Mouse (Mus musculus) MN1 (cell line): ENCODE data around the gene Snx9.

Experiments used
- DNase-seq: peaks from one replicate; pipeline ENCODE4 v3.0.0-alpha.2; 2016; ENCODE audit warnings: low spot score

The Snx9 gene

DNA sequence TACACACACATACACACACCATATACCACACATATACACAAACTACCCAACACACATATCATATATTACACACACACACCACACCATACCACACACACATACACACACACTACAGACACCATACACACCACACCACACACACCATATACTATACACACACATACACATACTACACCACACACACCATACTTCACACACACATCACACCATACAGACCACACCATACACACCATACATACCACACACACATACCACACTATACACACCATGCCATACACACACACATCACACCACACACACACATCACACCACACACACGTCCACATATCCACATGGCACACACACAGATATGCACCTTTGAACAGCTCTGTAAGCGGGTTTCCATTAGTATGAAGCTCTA, 34.3 kb upstream of the Snx9 start:
- DNase-seq = no peak

DNA sequence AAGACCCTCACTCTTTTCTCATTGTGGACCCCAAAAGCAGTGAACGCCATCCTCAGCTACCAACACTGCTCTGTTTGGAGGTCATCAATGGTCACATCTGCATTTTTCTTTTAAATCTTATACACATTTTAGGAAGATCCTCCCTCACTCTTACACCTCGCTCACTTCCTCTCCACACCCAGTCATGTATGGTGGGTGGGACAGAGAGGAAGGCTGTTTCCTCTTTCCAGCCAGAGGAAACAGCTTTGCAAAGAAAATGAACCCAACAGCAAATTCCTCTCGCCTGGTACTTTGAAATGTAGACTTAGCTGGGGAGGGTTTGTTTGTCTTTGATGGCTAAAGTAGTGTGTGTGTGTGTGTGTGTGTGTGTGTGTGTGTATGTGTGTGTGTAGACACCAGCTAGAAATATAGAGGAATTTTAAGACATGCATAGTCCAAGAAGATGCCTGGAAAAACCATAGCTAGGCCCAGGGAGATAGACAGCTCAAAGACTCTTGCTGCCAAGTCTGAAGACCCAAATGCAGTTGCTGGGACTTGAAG, 33.2 kb upstream of the Snx9 start:
- no peak for DNase-seq

DNA sequence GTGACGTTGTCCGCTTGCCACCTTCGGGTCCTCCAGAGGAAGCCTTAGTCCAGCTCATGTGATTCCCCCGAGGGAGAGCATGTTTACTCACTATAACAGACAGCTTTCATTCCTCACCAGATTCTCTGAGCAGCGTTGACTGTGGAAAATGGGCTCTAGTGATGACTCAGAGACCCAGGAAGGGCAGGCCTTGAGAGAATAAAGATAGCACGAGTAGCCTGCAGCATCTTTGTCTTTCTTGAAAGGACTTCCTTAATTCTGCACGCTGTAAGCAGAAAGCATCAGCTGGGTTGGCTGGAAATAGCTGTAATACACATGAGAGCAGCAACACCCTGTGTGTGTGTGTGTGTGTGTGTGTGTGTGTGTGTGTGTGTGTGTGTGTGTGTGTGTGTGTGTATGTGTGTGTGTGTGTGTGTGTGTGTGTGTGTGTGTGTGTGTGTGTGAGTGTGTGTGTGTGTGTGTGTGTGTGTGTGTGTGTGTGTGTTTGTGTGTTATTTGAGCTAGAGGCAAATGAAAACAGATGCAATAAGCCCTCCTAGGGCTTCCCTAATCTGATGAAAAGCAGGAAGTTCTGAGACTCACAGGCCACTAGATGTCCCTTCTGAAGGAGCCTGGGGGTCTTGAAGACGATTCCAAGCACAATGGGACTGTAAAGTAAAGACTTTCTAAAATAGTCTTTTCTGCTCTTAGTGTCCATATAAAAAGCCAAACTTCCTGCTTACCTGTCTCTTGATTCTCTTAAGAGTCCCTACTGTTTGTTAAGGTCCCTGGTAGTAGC, 27.1 kb upstream of the Snx9 start:
- DNase-seq = peak; percentile 89

DNA sequence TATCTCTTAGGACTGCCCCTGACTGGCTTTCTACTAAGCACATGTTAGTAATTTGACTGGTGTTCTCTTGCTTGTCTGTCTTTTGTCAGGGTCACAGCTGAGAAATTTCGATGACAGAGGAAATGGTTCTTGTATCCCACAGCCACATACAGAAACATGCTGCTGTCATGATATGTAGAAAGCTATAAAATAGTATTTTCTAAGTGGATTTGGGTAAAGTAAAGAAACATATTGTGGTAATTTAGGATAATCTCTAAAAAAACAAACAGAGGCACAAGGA, 26.5 kb upstream of the Snx9 start:
- DNase-seq = no peak

DNA sequence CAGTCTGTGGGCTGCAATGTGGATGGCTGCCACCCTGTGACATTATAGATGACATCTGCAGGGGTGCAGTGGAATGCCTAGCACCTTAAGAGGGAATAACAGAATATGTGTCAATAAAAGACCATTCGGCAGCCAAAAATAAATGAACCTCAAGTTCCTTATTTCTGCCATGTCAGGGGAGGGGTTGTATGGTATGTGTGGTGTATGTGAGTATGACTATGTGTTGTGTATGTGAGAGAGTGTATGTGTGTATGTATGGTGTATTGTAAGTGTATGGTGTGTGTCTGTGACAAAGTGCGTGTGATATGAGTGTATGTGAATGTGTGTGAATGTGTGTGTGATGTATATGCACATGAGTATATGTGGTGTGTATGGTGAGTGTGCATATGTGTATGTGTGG, 23.3 kb upstream of the Snx9 start:
- DNase-seq = no peak

DNA sequence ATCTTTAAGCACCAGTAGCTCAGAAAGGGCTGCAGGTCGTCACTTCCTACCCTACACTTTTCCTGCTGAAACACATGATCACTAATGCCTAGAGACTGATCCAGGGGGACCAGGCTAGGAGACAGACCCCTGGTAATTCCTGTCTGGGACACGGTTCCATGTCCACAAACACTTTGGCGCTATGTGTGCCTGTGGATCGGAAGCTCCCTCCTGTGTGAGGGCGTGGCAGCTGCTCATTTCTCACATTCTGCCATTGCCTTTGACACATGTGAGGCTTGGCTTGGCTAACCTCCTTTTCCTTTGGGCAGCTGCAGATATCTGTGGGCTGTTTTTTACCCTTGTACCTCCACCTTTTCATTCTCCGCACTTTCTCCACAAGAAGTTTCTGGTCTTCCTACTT, 22.0 kb upstream of the Snx9 start:
- no peak for DNase-seq

DNA sequence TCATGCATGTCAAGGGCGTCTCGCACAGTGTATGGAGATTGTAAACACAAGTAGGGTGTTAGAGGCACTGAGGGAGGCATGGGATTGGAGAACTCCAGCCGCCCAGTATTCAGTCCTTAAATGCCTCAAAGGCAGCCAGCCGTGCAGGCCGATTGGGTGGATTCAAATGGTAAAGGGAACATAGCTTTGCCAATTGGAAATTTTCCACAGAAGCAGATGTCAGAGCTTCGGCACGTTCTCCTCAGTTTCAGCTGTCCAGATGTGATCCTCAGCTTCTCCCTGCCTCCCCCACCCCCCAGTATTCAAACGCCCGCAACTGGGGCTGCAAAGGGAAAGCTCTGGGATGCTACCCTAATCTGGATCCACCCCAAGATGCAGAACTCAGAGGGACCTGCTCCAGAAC, 21.3 kb upstream of the Snx9 start:
- DNase-seq = no peak

DNA sequence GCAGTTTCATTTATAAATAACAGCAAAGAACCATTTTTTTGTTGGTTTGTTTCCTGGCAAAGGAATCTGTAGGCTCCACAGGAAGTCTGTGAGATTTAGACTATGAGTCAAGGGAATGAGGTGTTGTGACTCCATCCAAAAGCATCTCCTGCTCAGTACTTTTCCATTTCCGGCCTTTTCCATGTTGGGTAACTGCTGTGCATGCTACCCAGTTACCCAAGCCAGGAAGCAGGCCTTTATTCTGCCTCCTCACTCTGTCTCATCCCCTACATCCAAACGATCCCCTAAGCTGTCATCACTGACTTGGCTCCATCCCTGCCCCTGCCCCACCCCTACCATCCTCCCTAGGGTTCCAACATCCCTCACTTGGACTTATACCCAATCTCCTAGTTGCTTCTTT, 18.6 kb upstream of the Snx9 start:
- DNase-seq = no peak

DNA sequence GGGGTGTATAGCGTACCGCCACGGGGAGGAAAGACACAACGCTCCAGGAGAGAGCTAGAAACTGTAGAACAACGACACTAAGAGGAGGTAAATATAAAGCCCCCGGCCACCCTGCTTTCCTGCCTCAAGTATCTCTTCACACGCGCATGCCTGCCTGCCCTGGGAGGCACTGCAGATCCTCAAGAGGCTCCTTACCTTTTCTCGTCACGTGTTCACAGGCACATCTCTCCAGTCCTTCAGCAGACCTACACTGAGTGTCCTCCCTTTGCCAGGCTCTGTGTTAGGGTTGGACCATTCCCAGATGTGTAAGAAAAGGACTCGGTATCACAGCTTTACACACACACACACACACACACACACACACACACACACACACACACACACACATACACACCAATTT, 18.1 kb upstream of the Snx9 start:
- DNase-seq = no peak

DNA sequence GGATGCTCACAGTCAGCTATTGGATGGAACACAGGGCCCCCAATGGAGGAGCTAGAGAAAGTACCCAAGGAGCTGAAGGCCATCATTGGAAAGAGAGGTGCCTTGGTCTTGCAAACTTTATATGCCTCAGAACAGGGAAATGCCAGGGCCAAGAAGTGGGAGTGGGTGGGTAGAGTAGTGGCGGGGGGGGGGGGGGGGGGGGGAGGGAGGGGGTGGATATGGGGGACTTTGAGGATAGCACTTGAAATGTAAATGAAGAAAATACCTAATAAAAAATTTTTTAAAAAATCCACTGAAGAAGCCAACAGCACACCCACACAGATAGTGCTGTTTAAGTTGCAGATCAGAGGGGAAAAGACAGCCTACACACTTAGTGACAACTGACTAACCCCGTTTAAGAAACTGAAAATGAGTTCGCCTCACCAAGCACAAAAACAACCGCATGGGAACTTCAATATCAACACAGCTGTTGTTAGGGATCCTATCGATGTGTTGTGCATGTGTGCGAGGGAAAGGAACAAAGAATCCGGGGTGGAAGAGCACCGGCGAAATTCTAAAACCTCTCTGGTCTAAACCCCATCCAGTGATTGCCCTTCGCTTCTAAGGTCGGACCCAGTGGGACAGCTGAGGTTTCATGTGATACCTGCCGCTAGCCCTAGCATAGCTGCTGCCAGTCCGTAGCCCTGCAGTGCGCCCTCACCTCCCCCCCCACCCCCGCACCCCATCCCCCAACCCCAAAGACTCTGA, 13.1 kb upstream of the Snx9 start:
- DNase-seq = no peak

DNA sequence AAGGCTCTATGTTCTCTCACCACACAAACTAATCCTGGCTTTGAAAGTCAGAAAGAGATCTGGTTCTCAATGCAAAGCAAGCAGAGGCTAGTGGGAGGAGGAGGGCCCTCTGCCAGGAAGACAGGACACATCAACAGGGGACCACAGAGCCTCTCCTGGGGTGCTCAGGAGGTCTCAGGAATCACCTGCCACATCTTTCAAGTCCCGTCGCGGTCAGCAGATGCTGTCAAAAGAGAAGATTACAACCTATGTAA, 12.6 kb upstream of the Snx9 start:
- no peak for DNase-seq

DNA sequence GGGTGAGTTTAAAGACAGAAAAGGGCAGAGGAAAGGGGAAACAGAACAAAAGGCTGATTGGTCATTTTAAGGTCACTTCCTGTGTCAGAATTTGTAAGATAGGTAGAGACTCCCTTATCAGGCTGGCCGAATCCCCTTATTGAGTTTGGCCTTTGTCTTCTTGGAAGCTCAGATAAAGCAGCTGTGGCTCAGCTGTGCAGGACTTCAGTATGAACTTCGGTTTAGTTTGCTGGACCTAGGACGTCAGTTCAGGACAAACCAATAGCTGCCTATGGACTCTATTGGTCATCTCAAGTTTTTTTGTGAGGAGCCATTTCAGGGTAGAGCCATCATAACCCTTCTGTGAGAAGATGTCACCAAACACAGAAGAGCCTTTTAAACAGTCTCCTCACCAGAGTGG, 12.2 kb upstream of the Snx9 start:
- no peak for DNase-seq

DNA sequence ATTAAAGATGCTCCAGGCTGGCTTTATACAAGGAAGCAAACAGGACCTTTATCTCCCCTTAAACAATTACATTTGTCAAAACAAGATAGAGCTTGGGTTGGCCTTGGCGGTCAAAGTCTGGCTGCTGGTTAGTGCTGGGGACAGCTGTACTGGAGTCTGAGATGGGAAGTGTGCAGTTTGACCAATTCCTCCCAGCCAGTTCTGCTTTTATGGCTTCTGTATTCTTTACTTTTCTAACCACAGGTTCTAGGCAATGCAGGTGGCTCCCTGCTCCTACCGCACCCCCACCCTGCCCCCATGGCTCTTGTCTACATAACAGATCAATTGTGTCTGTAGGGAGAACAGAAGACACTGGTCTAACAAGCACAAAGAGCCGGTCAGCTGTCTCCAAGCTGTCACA, 11.2 kb upstream of the Snx9 start:
- DNase-seq = no peak

DNA sequence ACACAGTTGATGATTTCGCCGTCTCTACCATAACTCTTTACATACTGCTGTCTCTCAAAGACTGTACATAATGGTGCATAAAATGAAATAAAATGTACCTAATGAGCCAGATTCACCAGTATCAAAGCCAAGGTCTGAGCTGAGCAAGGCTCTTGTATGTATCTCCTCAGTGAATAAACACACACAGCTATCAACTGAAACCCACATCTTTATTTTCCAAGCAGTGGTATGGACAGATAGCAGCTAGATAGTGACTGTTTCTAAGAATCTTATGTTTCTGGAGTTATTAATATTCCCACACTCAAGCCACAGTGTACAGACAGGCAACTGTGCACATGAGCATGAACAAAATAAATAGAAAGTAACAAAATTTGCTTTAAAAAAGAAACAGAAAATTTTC, 10.7 kb upstream of the Snx9 start:
- no peak for DNase-seq

DNA sequence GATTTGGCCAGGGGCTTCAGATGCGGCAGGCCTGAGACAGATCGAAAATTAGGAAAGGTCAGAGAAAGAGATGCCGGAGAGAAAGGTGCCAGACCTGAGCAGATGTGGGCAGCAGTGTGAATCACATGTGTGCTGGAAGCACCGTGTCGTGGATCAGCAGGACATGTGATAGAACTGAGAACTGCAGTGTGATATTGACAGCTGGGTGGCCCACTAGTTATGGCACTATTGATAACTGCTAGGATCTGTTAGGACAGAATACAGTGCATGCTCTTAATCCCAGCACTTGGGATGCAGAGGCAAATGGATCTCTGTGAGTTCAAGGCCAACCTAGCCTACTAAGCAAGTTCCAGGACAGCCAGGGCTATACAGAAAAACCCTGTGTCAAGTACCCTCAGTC, 10.3 kb upstream of the Snx9 start:
- no peak for DNase-seq

DNA sequence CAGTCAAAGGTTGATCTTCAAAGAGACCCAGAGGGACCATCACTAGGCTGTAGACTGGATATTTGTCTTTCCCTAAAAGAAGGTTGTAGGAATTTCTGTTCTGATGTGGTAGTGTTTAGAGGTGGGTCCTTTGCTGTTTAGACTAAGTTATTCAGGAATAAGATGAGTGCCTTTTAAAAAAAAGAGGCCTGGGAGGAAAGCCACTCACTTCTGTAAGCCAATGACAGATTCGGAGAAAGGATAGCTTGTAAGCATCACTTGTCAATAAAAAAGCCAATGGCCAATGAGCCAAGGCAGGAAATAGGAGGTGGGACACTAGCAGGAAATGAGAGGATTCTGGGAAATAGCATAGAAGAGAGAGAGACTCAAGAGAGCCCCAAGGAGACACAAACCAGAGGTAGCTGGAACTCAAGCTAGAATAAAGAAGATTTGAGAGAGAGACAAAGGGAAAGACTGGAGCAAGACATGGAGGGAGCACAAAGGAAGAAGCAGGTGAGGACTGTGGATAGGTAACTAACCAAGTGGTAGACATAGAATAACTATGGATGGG, 9.8 kb upstream of the Snx9 start:
- DNase-seq = no peak

DNA sequence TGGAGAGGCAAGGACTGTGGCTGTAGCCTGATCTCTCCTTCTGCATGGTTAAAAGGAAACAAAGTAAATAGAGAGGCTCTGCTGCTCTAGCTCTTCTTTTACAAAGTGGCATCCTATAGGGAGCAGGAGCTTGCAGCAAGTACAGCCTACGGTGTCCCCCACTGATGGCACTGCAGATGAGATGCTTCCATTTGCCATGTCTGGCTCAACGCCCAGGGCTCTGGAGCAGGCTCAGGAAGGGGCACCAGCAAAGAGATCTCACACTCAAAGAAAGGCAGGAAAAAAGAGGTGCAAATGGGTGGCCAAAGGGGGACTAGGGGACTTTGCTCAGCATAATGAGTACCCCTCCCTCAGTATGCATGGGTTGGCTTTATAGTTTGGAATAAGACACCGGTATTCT, 7.0 kb upstream of the Snx9 start:
- DNase-seq = no peak

DNA sequence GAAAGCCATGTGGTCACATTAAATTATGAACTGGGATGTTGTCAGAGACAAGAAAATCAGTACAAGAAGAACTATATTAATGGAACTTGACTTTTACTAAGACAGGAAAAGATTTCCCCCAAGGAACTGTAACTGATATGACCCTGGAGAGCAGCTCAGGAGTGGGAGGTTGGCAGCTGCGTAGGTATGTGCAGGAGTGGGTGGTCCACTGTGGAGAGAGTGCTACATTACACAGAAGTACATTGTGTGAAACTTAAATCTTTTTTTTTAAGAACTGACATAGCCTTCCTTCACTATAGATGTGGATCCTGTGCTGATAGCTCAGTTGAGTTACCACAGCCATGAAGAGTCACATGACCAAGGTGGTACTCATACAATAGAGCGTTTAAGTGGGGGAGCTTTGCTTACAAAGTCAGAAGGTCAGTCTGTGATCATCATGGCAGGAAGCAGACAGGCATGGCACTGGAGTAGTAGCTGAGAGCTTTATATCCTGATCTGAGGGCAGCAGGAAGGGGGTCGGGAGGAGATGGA, 6.3 kb upstream of the Snx9 start:
- DNase-seq = no peak

DNA sequence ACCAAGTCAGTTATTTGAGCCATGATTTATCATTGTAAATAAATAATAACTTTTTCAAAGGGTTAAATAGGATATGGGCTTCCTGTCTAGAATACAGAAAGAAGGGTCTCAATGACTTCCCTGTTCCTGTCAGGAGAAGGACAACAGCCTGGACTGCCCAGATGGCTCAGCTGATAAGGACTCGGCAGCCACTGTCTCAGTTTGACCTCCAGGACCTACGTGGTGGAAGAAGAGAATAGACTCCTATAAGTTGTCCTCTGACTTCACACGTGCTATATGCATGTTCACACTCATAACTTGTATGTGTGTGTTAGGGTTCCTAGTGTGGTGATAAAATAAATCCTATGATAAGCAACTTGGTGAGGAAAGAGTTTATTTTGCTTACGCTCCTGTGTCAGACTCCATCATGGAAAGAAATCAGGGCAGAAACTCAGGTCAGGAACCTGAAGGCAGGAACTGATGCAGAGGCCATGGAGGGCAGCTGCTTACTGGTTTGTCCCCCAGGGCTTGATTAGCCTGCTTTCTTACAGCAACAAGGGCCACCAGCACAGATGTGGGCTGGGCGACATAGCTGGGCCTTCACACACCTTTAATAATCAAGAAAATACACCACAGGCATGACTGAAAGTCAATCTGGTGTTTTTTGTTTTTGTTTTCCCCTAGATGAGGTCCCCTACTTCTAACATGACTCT, 1.4 kb upstream of the Snx9 start:
- DNase-seq = no peak

DNA sequence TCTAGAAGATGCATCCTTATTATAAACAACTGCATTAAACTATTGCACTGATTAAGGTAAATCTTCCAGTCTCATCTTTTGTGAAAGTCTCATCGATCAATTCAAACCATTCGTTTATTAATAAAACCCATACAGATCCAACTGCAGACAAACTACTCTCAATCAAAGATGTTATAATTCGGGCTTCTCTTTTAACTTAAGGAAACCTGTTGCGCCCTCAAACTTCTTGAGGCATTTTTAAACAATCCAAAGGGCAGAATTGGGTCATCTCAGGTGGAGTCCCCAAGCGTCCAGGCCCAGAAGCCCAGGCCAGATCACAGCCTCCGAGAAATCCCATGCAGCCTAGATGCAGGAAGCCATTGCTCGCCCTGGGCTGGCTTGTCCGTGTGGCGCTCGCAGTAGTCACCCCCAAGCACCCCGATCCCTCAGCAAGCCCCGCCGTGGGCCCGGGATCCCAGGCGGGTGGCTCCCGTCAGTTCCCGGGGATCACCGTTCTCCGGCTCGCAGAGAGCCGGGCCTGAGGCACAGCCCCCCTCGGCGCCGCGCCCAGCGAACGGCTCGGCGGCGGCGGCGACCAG, 490 bp upstream of the Snx9 start:
- DNase-seq = peak; percentile 71

DNA sequence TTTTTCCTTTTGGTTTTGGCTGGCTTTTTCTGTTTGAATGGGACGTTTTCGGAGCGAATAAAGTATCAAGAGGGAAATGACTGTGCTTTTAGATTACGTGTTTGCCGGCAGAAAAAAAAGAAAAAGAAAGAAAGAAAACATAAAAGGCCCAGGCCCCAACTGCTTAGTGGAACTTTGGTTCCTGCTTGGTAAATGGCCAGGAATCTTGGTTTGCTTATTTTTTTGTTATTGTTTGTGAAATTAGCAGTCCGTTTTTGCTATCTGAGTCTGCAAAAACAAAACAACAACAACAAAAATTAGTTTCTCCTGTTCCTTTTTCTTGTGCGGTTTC, 779 bp downstream of the Snx9 start:
- DNase-seq = no peak

DNA sequence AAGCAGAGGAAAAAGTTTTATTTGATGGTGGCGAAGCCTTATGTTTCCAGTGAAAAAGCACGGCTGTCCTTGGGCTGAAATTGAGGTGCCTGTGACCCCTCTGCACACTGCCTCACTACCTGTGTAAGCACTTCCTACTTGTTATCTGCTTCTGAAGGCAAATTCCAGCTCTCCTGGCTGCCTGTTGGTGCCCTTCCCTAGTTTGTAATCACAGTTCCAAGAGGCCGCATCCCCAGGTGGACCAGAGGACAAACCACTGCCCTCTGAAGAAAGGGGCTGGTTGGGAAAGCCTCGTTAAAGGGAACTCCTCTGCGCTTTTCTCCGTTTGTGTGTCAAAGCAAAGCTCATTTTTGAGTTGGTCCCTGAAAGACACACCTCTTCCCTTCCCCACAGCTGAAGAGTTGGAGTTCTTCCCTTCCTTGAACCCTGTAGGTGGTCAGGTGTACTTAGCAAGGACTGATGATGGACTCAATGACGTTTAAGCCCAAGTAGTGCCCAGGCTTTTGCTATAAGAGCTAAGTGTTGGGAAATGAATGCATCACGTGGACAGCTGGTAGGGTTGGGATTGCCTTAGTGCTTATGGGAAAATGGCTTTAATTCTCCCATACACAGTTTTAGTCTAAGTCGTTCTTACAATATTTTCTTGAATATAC, 2.0 kb downstream of the Snx9 start:
- no peak for DNase-seq
